Mouse (Mus musculus) ES-E14 (cell line): ENCODE data around the gene Dync1i2.

Experiments
- CHD2 ChIP-seq: IDR thresholded peaks from 2 replicates; pipeline ENCODE4 v1.6.1; 2014; ENCODE audit warnings: mild to moderate bottlenecking, low read depth, low read length, inconsistent platforms
- HCFC1 ChIP-seq: IDR thresholded peaks from 2 replicates; pipeline ENCODE4 v1.6.1; 2012; ENCODE audit warnings: low read length, inconsistent platforms, borderline replicate concordance; ENCODE audit not compliant: insufficient read depth
- MAFK ChIP-seq: IDR thresholded peaks from 2 replicates; pipeline ENCODE4 v1.6.1; 2014; ENCODE audit warnings: mild to moderate bottlenecking, low read depth, low read length, inconsistent platforms; ENCODE audit not compliant: insufficient read depth
- ZC3H11A ChIP-seq: IDR thresholded peaks from 2 replicates; pipeline ENCODE4 v1.6.1; 2012; ENCODE audit warnings: low read depth, mild to moderate bottlenecking, inconsistent platforms, low read length, borderline replicate concordance
- ZNF384 ChIP-seq: IDR thresholded peaks from 2 replicates; pipeline ENCODE4 v1.6.1; 2012; ENCODE audit warnings: low read depth, low read length, inconsistent platforms

DNA sequence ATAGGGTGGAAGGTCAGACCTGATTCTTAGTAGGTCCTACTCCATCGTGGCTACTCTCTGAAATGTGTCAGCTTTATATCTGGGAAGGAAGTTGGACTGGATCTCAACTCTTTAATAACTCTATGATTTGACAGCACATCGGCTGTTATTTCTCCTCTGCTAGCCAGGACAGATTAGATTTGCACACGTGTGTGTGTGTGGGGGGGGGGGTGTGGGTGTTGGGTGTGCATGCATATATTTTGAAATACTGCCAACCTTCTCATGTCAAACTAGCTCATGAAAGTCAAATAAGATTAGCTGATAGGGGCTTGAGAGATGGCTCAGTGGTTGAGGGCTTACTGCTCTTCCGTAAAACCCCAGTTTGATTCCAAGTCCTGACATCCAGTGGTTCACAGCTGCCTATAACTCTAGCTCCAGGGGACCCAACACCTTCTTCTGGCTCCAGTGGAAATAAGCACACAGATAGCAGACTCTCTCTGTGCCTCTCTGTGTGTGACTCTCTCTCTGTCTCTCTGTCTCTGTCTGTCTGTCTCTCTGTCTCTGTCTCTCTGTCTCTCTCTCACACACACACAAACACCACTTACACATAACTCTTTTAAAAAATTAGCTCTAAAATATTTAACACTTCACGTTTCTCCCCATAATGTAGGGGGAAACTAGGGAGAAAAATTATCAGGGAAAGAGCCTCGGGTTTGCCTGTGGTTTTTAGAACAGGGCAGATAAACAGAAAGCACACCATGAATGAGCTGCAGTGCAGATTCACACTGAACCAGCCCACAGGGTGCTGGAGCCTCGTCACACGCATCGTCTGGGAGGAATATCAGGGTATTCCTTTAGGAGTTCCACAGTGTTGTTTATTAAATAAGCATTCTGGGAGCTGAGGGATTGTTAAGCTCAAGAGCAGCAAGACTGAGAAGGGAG is 34.9 kb upstream of the Dync1i2 start:
- TF ChIP-seq ZC3H11A, result no peak
- no peak for TF ChIP-seq HCFC1
- no peak for TF ChIP-seq CHD2
- no peak for TF ChIP-seq ZNF384
- no peak for TF ChIP-seq MAFK
